19 mouse cellular contexts compared by ENCODE assay signal in genomic region chr1:184083166-184083565, GRCm38 (mm10). TPM values are rescaled to one million over a fixed set of nuclear protein-coding genes. Genes with fewer than 3 reads are reported as not detected.
A peak's percentile ranks its signal among the peaks of the same experiment; 100 is the strongest.
DNase-seq lines count a peak whose midpoint lies in the region; ATAC-seq and TF ChIP-seq lines count a peak whose summit lies in the region.
"Had no signal": no experiment of that assay in that cellular context is flagged by ENCODE, and none has a peak within 500 bp of the region (broad histone marks: within the 10 kb centered on the region; RNA-seq: fewer than 3 reads in every experiment).

No protein-coding gene starts in this region.

- H3K4me3 ChIP-seq in intestine, embryonic 16.5 days (ENCODE audit: low read length), result no peak overlapping the region
- H3K4me3 ChIP-seq in intestine, embryonic 15.5 days (replicated peaks), result no peak overlapping the region
- no peak overlapping the region for H3K4me3 ChIP-seq in embryonic fibroblast, embryonic 13.5 days (ENCODE audit: insufficient read depth, low read length)
- H3K4me3 ChIP-seq in kidney, adult 2 months (ENCODE audit: insufficient read depth, low read depth, low read length), result no peak overlapping the region
- H3K4me3 ChIP-seq: heart, embryonic 15.5 days; hindbrain, embryonic 15.5 days; layer of hippocampus, adult 2 months; limb, embryonic 15.5 days; myocyte had no signal

- no peak overlapping the region for H3K4me2 ChIP-seq in intestine, embryonic 16.5 days (ENCODE audit: low read depth, low read length)
- H3K4me2 ChIP-seq in intestine, embryonic 15.5 days (replicated peaks), result no peak overlapping the region
- H3K4me2 ChIP-seq: heart, embryonic 15.5 days; hindbrain, embryonic 15.5 days; limb, embryonic 15.5 days had no signal

- no peaks in the 10 kb centered on the region for H3K36me3 ChIP-seq in intestine, embryonic 16.5 days (ENCODE audit: control insufficient read depth, insufficient read depth, low read length)
- H3K36me3 ChIP-seq in intestine, embryonic 15.5 days, result no peaks in the 10 kb centered on the region
- H3K36me3 ChIP-seq in kidney, adult 2 months (ENCODE audit: control insufficient read depth, insufficient read depth, low read length), result no peaks in the 10 kb centered on the region
- H3K36me3 ChIP-seq: heart, embryonic 15.5 days; hindbrain, embryonic 15.5 days; limb, embryonic 15.5 days had no signal

- no peaks in the 10 kb centered on the region for H3K9me3 ChIP-seq in intestine, embryonic 16.5 days (ENCODE audit: control insufficient read depth, low read length)
- no peaks in the 10 kb centered on the region for H3K9me3 ChIP-seq in intestine, embryonic 15.5 days
- H3K9me3 ChIP-seq: heart, embryonic 15.5 days; hindbrain, embryonic 15.5 days; limb, embryonic 15.5 days had no signal

- peak; percentile 67 for DNase-seq in 3T3-L1 (ENCODE audit: low read depth, low spot score)
- peak; percentile 80 for DNase-seq in adrenal gland, adult 8-10 months
- DNase-seq in spleen, postnatal 14 days (ENCODE audit: low spot score in 2 of 2), result no peak
- DNase-seq in kidney, adult 2 months, result no peak
- DNase-seq: cerebellum, adult 11-12 months; heart, postnatal 4 days; kidney, adult 18-20 months; kidney, postnatal 14 days; midbrain, embryonic 14.5 days; retina, postnatal 1 day had no signal

- no peak for TF ChIP-seq POLR2A in embryonic fibroblast, embryonic 13.5 days (IDR thresholded peaks at IDR 0.05; ENCODE audit: low read depth, low read length)
- no peak for TF ChIP-seq POLR2A in kidney, adult 2 months (IDR thresholded peaks at IDR 0.05; ENCODE audit: low read depth, low read length)

- H3K9ac ChIP-seq in intestine, embryonic 16.5 days (ENCODE audit: low read depth, low read length), result no peak overlapping the region
- H3K9ac ChIP-seq in intestine, embryonic 15.5 days, result no peak overlapping the region
- H3K9ac ChIP-seq: heart, embryonic 15.5 days; hindbrain, embryonic 15.5 days; limb, embryonic 15.5 days had no signal

- no peak for ATAC-seq in intestine, embryonic 16.5 days
- no peak for ATAC-seq in intestine, embryonic 15.5 days
- ATAC-seq: Patski had no signal

- no peaks in the 10 kb centered on the region for H3K27me3 ChIP-seq in intestine, embryonic 16.5 days (replicated peaks; ENCODE audit: control insufficient read depth, insufficient read depth, low read length)
- H3K27me3 ChIP-seq in intestine, embryonic 15.5 days (replicated peaks), result no peaks in the 10 kb centered on the region
- H3K27me3 ChIP-seq in kidney, adult 2 months (replicated peaks; ENCODE audit: control insufficient read depth, insufficient read depth, low read length), result no peaks in the 10 kb centered on the region
- H3K27me3 ChIP-seq: heart, embryonic 15.5 days; hindbrain, embryonic 15.5 days; limb, embryonic 15.5 days; Patski had no signal

- no peaks in the 10 kb centered on the region for H3K4me1 ChIP-seq in intestine, embryonic 16.5 days (ENCODE audit: control insufficient read depth, insufficient read depth, low read length)
- H3K4me1 ChIP-seq in intestine, embryonic 15.5 days (replicated peaks), result no peaks in the 10 kb centered on the region
- H3K4me1 ChIP-seq in embryonic fibroblast, embryonic 13.5 days (ENCODE audit: control insufficient read depth, insufficient read depth, low read length), result peaks cover 10% of the 10 kb centered on the region
- H3K4me1 ChIP-seq in kidney, adult 2 months (ENCODE audit: control insufficient read depth, insufficient read depth, low read length), result no peaks in the 10 kb centered on the region
- H3K4me1 ChIP-seq: heart, embryonic 15.5 days; hindbrain, embryonic 15.5 days; limb, embryonic 15.5 days had no signal

- no peak for TF ChIP-seq CTCF in embryonic fibroblast, embryonic 13.5 days (IDR thresholded peaks at IDR 0.05; ENCODE audit: borderline replicate concordance, insufficient read depth, low read length)
- TF ChIP-seq CTCF in kidney, adult 2 months (conservative IDR thresholded peaks at IDR 0.05; ENCODE audit: insufficient read depth, insufficient read length, low read depth, low read length), result no peak

- H3K27ac ChIP-seq in intestine, embryonic 16.5 days (ENCODE audit: low read length), result 0 out of 2 replicates have a peak overlapping the region, but pooled peaks have one; percentile 45
- no peak overlapping the region for H3K27ac ChIP-seq in intestine, embryonic 15.5 days
- peak overlapping the region; percentile 64 for H3K27ac ChIP-seq in embryonic fibroblast, embryonic 13.5 days (ENCODE audit: insufficient read depth, low read length)
- no peak overlapping the region for H3K27ac ChIP-seq in kidney, adult 2 months (ENCODE audit: insufficient read depth, low read depth, low read length)
- H3K27ac ChIP-seq: heart, embryonic 15.5 days; hindbrain, embryonic 15.5 days; layer of hippocampus, adult 2 months; limb, embryonic 15.5 days had no signal

- WGBS in intestine, embryonic 16.5 days, result 76% methylated on average over 7 of the region's 7 CpGs
- 75% methylated on average over 7 of the region's 7 CpGs for WGBS in intestine, embryonic 15.5 days
- WGBS in kidney, adult 2 months, result 83% methylated on average over 7 of the region's 7 CpGs

RNA-seq across cellular contexts. Expression of gene 1700056E22Rik, which starts 49.1 kb away (rescaled TPM):
- polyA plus RNA-seq in intestine, embryonic 16.5 days (2015; fragmentation: Nextera tagmentation; extraction: Ambion mirVana), result 1.0 and 1.5 TPM in 2 replicates
- 1.2 and 1.7 TPM in 2 replicates for polyA plus RNA-seq in intestine, embryonic 15.5 days (2015; fragmentation: Nextera tagmentation; extraction: Ambion mirVana)
- 1 to 10 TPM; 1.2 to 2.7 (median 1.8) TPM for total RNA-seq in adrenal gland, adult 8-10 months (2022)
- polyA plus RNA-seq in embryonic fibroblast, embryonic 13.5 days (2011; ENCODE audit: insufficient read length, low read depth, missing spikeins), result 0.54 and 0.68 TPM in 2 replicates
- 0.63 and 0.91 TPM in 2 replicates for polyA plus RNA-seq in kidney, adult 2 months (2012; rRNA removed)
- total RNA-seq: layer of hippocampus, adult 2 months had no signal

Comparison
In these comparisons a context has a peak if more than half of its experiments do, and no peak if none do; other contexts are left out.
1. H3K27ac ChIP-seq: peak in intestine, embryonic 16.5 days (single experiment) and embryonic fibroblast, embryonic 13.5 days (single experiment); none in intestine, embryonic 15.5 days (single experiment) and kidney, adult 2 months (single experiment).
2. DNase-seq: peak in 3T3-L1 (single experiment) and adrenal gland, adult 8-10 months (single experiment); none in spleen, postnatal 14 days (0 of 2) and kidney, adult 2 months (single experiment).